8 mouse cellular contexts compared by ENCODE assay signal in genomic region chr4:44168816-44169215, GRCm38 (mm10).
DNase-seq lines count a peak whose midpoint lies in the region; ATAC-seq and TF ChIP-seq lines count a peak whose summit lies in the region.

No protein-coding gene starts in this region.

- H3K4me1 ChIP-seq in kidney, embryonic 14.5 days (ENCODE audit: control insufficient read depth, insufficient read depth, low read length), result peaks cover 20% of the 10 kb centered on the region
- H3K4me1 ChIP-seq in kidney, adult 2 months (ENCODE audit: control insufficient read depth, insufficient read depth, low read length), result no peaks in the 10 kb centered on the region; the same call in 1 of the 2 replicates
- peaks cover 32% of the 10 kb centered on the region for H3K4me1 ChIP-seq in hindbrain, embryonic 13.5 days (replicated peaks)
- H3K4me1 ChIP-seq in midbrain, embryonic 15.5 days, result peaks cover 32% of the 10 kb centered on the region

- no peak for DNase-seq in kidney, adult 2 months
- DNase-seq in MN1 (ENCODE audit: low spot score), result peak; percentile 12
- no peak for DNase-seq in ovary, adult 18-20 months (ENCODE audit: low spot score)
- DNase-seq in adrenal gland, adult 2 months, result no peak
- DNase-seq in urinary bladder, postnatal 36 days (ENCODE audit: low spot score in 2 of 2), result no peak

- H3K27ac ChIP-seq in kidney, embryonic 14.5 days (ENCODE audit: low read depth, low read length), result peak overlapping the region; percentile 12; the same call in 1 of the 2 replicates
- no peak overlapping the region for H3K27ac ChIP-seq in kidney, adult 2 months (ENCODE audit: insufficient read depth, low read depth, low read length)
- H3K27ac ChIP-seq in hindbrain, embryonic 13.5 days, result no peak overlapping the region
- no peak overlapping the region for H3K27ac ChIP-seq in midbrain, embryonic 15.5 days

- TF ChIP-seq CTCF in kidney, adult 2 months (conservative IDR thresholded peaks at IDR 0.05; ENCODE audit: insufficient read depth, insufficient read length, low read depth, low read length), result no peak

- H3K4me2 ChIP-seq in kidney, embryonic 14.5 days (replicated peaks; ENCODE audit: low read depth, low read length), result peak overlapping the region; percentile 44
- peak overlapping the region; percentile 60 for H3K4me2 ChIP-seq in hindbrain, embryonic 13.5 days
- peak overlapping the region; percentile 73 for H3K4me2 ChIP-seq in midbrain, embryonic 15.5 days

- 4% methylated on average over 7 of the region's 7 CpGs for WGBS in kidney, embryonic 14.5 days
- WGBS in kidney, adult 2 months, result 11% methylated on average over 7 of the region's 7 CpGs
- 4% methylated on average over 7 of the region's 7 CpGs for WGBS in hindbrain, embryonic 13.5 days
- WGBS in midbrain, embryonic 15.5 days, result 5% methylated on average over 7 of the region's 7 CpGs

- ATAC-seq in kidney, embryonic 14.5 days (ENCODE audit: low FRiP score, low TSS enrichment), result no peak
- ATAC-seq in hindbrain, embryonic 13.5 days (ENCODE audit: low FRiP score), result 0 out of 2 replicates have a peak, but pooled peaks have one; percentile 7
- ATAC-seq in midbrain, embryonic 15.5 days (replicated peaks), result 0 out of 2 replicates have a peak, but pooled peaks have one; percentile 31

- peak overlapping the region; percentile 40 for H3K4me3 ChIP-seq in kidney, embryonic 14.5 days (ENCODE audit: low read length)
- no peak overlapping the region for H3K4me3 ChIP-seq in kidney, adult 2 months (ENCODE audit: insufficient read depth, low read depth, low read length)
- peak overlapping the region; percentile 46 for H3K4me3 ChIP-seq in hindbrain, embryonic 13.5 days
- peak overlapping the region; percentile 52 for H3K4me3 ChIP-seq in midbrain, embryonic 15.5 days

- peak overlapping the region; percentile 3; the same call in 1 of the 2 replicates for H3K9ac ChIP-seq in kidney, embryonic 14.5 days (ENCODE audit: low read depth, low read length)
- no peak overlapping the region for H3K9ac ChIP-seq in hindbrain, embryonic 13.5 days
- H3K9ac ChIP-seq in midbrain, embryonic 15.5 days, result no peak overlapping the region

- no peak for TF ChIP-seq POLR2A in kidney, adult 2 months (IDR thresholded peaks at IDR 0.05; ENCODE audit: low read depth, low read length)

- no peaks in the 10 kb centered on the region for H3K36me3 ChIP-seq in kidney, embryonic 14.5 days (ENCODE audit: control insufficient read depth, insufficient read depth, low read length)
- no peaks in the 10 kb centered on the region for H3K36me3 ChIP-seq in kidney, adult 2 months (ENCODE audit: control insufficient read depth, insufficient read depth, low read length)
- no peaks in the 10 kb centered on the region for H3K36me3 ChIP-seq in hindbrain, embryonic 13.5 days
- H3K36me3 ChIP-seq in midbrain, embryonic 15.5 days (replicated peaks), result no peaks in the 10 kb centered on the region

- no peaks in the 10 kb centered on the region for H3K27me3 ChIP-seq in kidney, embryonic 14.5 days (ENCODE audit: control insufficient read depth, insufficient read depth, low read length)
- H3K27me3 ChIP-seq in kidney, adult 2 months (replicated peaks; ENCODE audit: control insufficient read depth, insufficient read depth, low read length), result no peaks in the 10 kb centered on the region
- H3K27me3 ChIP-seq in hindbrain, embryonic 13.5 days, result no peaks in the 10 kb centered on the region
- H3K27me3 ChIP-seq in midbrain, embryonic 15.5 days (replicated peaks), result no peaks in the 10 kb centered on the region

- no peaks in the 10 kb centered on the region for H3K9me3 ChIP-seq in kidney, embryonic 14.5 days (ENCODE audit: control insufficient read depth, low read length)
- no peaks in the 10 kb centered on the region for H3K9me3 ChIP-seq in hindbrain, embryonic 13.5 days
- H3K9me3 ChIP-seq in midbrain, embryonic 15.5 days, result no peaks in the 10 kb centered on the region
